Mouse (Mus musculus) frontal cortex, postnatal 36 days (tissue): ENCODE data around the gene Fez2.
A peak's percentile ranks its signal among the peaks of the same experiment; 100 is the strongest.

Experiments used
- DNase-seq, 2 experiments: peaks; one replicate each; pipeline ENCODE4 v3.0.0; 2022; ENCODE audit warnings: low spot score in 2 of 2

Gene Fez2

DNA sequence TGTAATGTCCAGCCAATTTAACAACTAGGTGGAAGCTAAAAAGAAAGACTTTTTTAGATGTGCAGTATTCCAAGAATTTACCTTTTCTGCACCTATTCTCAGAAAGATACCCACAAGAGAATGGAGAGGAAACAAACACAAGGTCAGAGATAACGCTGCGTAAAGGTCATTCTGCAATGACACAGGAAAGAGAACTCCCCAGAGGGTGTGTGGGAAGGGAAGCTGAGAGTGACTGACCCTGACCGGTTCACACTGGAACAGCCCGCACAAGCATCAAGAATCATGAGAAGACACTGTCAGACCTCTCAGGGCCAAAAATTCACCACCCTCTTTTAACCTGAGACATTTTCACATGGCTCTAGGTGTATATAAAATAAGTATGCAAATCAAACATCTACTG is 10.4 kb downstream of the Fez2 start:
- no peak for DNase-seq

GRCm38 (mm10) chr17:78406854-78407253 is 11.1 kb downstream of the Fez2 start:
- no peak for DNase-seq

DNA sequence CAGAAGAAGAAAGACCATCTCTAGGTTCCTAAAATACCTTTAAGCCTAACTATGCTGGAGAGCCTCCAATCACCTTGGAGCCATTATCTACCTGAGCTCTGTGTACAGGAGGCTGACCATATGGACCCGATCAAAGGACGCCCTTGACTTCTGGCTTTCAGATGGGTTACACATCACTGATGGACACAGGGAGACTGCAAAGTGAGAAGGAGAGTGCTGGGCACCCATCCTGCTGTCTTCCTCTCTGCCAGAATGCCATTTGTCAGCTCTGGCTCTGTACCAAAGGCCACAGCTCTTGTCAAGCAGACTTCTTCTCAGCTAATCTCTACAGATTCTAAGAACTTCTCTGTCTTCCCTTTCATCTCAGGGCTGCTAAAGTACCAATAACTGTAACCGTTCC is 12.6 kb downstream of the Fez2 start:
- no peak for DNase-seq

GRCm38 (mm10) chr17:78403804-78404203 is 14.1 kb downstream of the Fez2 start:
- DNase-seq, result no peak

DNA sequence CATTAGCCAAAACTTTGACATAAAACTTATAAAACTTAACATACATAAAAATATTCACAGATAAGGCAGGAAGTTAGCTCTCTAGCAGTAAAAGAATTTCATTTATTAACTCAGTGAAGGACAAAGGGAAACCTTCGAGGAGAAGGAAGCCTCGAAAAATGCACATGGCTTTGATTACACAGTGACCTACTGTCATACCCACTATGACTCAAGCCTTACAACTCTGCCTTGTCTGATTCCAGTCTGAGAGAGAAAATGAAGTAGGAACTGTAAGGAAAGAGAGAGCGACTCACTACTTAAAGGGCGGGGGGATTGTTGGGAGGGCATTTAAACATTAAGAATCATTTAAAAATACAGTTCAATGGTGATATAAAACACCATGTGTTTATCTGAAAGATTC is 14.7 kb downstream of the Fez2 start:
- DNase-seq, result no peak

- DNase-seq, result no peak
Observed at GRCm38 (mm10) chr17:78402174-78402573, 15.8 kb downstream of the Fez2 start.

DNA sequence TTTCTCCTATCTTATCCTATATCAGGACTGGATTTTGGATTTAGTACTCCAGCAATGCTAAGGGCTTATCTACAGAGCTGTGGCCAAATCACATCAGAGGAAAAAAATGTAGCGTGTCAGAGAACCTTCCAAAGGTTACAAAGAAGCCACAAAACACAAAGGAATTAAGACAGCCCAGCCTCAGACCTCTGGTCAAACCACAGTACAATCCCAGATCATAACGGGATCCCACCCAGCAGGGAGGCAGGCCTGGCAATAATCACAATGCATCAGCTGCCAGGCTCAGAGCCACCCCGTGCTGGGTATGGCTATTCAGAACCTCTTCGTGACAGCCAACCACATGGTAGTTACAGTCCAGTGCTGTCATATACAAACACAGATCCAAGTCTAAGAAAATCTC is 16.2 kb downstream of the Fez2 start:
- DNase-seq, result no peak

GRCm38 (mm10) chr17:78401311-78401710 is 16.6 kb downstream of the Fez2 start:
- DNase-seq, result no peak

DNA sequence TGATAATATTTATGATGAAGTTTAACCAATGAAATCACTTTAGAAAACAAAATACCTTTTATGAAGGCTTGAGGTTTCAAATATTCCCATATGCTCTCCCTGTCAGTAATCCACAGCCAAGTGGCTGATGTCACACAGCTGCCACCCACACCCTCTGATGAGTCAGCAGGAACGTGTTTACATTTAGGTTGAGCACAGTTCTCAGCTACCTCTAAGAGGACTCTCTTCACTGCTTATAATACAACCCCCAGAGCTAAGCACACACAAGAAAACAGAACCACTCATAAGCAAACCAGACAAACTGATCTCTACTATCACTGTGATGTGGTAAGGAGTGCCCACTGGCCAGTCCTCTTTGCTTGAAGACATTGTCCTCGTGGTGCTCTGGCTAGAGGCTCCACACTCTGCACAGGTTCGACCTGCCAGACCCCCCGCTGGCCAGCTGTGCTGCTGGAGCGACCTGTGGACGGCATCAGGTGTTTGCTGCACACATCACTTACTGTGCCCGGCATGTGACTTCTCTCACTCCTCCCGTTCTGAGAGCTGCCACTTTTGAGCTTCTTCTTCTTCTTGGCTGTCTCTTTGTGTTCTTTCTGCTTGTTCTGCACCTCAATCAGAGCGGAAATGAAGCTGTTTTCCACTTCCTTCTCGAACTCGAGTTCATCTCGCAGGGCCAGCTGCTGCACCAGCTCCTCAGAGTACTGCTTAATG is 17.7 kb downstream of the Fez2 start:
- DNase-seq, result peak; percentile 49 to 67

GRCm38 (mm10) chr17:78392401-78393087 is 25.4 kb downstream of the Fez2 start:
- DNase-seq, result no peak

GRCm38 (mm10) chr17:78389573-78389972 is 28.4 kb downstream of the Fez2 start:
- DNase-seq, result no peak

DNA sequence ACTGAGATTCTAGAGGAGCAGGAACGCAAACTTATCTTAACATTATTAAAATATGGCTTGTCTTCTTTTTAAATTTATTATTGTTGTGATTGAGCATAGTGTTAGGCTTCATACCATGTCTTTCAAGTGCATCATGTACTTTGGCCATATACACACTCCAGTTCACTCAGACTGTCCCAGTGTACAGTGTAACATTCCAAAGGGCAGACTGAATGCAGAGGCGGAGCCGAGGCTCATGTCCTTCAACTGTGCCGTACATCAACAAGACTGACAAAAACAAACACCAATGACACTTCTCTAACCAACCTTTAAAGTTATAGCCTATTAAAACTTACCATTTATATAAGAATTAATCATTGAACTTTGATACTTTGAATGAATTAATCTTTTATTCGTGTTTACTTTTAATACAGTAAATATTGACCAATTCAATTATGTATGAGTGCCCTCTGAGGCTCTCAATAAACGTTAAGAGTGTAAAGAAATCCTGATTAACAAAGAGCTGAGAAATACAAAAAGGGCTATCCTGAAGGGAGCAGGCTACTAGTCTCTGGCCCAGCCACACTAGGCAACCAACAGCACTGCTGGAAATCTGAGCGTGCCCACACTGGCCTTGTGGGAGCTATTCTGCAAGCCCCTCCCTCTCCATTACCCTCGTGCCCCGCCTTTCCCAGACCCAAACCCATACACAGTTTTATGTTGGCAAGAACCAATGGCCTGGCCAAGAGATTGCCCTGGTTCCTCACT is 29.7 kb downstream of the Fez2 start:
- DNase-seq, result no peak

GRCm38 (mm10) chr17:78387665-78388064 is 30.3 kb downstream of the Fez2 start:
- no peak for DNase-seq

DNA sequence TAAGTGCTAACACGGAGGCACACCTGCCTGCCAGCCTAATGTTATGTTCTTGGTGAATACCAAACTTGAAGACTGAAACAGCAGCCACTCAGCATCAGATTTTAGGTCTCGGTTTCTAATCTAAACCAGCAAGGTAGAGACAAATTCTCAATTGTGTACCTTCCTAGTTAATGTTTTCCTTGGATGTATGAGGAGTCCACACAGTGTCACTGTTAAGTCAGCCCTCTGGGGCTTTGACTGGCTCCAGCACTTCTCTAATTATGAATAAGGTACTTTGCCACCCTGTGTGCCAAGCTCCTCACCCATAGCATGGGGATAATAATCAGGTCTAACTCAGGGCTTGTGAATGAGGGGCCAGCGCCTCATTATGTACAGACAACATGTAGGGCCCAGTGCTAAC is 35.6 kb downstream of the Fez2 start:
- DNase-seq, result no peak

- no peak for DNase-seq
Observed at GRCm38 (mm10) chr17:78379730-78380245, 38.2 kb downstream of the Fez2 start.

- no peak for DNase-seq
Observed at GRCm38 (mm10) chr17:78379079-78379729, 38.7 kb downstream of the Fez2 start.

- no peak for DNase-seq
Observed at GRCm38 (mm10) chr17:78376587-78376986, 41.4 kb downstream of the Fez2 start.

DNA sequence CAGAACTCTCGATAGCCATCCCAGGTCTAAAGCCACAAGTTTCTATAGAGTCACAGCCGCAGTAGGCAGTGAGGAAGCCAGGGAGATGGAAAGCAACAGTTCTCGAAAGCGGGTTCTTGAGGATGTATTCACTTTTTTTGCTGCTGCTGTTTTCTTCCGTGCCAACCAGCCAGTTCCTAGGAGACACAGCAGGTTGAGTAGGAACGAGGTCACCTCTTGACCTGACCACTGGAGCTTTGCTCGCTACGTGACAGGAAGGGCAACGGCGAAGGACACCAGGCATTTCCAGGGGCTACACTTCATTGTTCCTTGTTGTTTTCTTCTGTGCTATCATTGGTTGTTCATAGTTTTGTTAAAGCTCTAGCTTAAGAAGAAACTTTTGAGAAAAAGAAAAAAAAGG is 43.2 kb downstream of the Fez2 start:
- DNase-seq, result no peak

- no peak for DNase-seq
Observed at GRCm38 (mm10) chr17:78373849-78374248, 44.1 kb downstream of the Fez2 start.

- no peak for DNase-seq
Observed at GRCm38 (mm10) chr17:78373174-78373573, 44.8 kb downstream of the Fez2 start.

- DNase-seq, result no peak
Observed at GRCm38 (mm10) chr17:78370445-78370844, 47.5 kb downstream of the Fez2 start.

DNA sequence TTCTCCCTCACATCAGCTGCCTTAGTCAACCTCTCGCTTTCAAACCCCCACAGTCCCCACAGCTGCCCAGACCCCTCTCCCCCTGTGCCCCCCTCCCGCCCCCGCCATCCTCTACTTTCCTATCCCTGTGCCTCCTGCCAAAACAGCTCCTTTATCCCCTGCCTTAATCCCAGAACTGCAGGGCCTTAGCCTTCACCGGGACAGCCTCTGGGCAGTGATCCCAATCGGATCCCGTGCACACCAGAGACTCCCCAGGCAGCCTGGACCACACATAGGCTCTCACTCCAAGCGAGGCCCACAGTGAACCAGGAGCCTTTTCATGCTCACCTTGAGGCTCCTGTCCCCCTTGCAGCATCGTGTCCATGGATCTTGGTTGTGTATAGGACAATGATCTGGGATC is 49.5 kb downstream of the Fez2 start:
- no peak for DNase-seq
